ENCODE assay signal across 9 mouse cellular contexts in the genomic region with DNA sequence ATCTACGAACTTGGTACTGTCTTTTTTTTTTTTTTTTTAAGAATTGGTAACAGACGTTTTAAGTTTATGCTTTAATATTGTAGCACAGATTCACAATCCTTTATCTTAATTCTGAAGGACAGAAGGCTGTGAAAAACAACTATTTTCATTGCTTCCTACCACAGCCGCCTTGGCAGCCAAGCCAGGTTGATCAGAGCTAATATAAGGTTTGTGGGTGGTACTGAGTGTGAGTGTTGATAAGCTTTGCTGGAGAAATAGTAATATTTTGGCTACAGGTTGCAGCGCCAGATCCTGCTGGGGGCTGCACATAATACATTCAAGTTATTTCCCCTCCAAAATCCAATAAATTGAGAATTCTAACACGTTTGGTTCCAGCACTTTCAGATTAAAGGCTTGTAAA. TPM values are rescaled to one million over a fixed set of nuclear protein-coding genes. Genes with fewer than 3 reads are reported as not detected.
DNase-seq lines count a peak whose midpoint lies in the region; ATAC-seq and TF ChIP-seq lines count a peak whose summit lies in the region.
"Had no signal": no experiment of that assay in that cellular context is flagged by ENCODE, and none has a peak within 500 bp of the region (broad histone marks: within the 10 kb centered on the region; RNA-seq: fewer than 3 reads in every experiment).

No protein-coding gene starts in this region.

- intact Hi-C loops in gastrocnemius, adult 2 months (cut with DNase I) = no loop called here

- H3K27ac ChIP-seq in gastrocnemius, adult 2 months = no peak overlapping the region
- H3K27ac ChIP-seq in ES-Bruce4 (ENCODE audit: insufficient read depth, low read length) = no peak overlapping the region
- H3K27ac ChIP-seq in forebrain, embryonic 16.5 days (ENCODE audit: low read length) = no peak overlapping the region
- H3K27ac ChIP-seq in liver, embryonic 15.5 days (replicated peaks) = peak overlapping the region; percentile 59; the same call in 1 of the 2 replicates

- no peaks in the 10 kb centered on the region for H3K9me3 ChIP-seq in ES-Bruce4 (replicated peaks; ENCODE audit: control insufficient read depth, insufficient read depth, low read length, poor library complexity, severe bottlenecking)
- no peaks in the 10 kb centered on the region for H3K9me3 ChIP-seq in forebrain, embryonic 16.5 days (ENCODE audit: control insufficient read depth, low read length)
- no peaks in the 10 kb centered on the region for H3K9me3 ChIP-seq in liver, embryonic 15.5 days (replicated peaks)

- DNase-seq in gastrocnemius, adult 2 months = no peak
- DNase-seq in gastrocnemius, postnatal 4 days (ENCODE audit: low spot score in 2 of 2) = no peak
- DNase-seq in right cerebral cortex, postnatal 10 days (ENCODE audit: low spot score in 2 of 2) = no peak
- no peak for DNase-seq in adrenal gland, adult 18-20 months (ENCODE audit: low spot score in 2 of 2)
- DNase-seq in cerebellum, adult 11-12 months = no peak

- TF ChIP-seq EP300 in ES-Bruce4 (IDR thresholded peaks at IDR 0.05; ENCODE audit: insufficient read depth, low read depth, low read length) = no peak

- H3K4me3 ChIP-seq in gastrocnemius, adult 2 months = peak overlapping the region; percentile 94
- H3K4me3 ChIP-seq in ES-Bruce4 (ENCODE audit: low read depth, low read length) = peak overlapping the region; percentile 44
- peak overlapping the region; percentile 35 for H3K4me3 ChIP-seq in forebrain, embryonic 16.5 days (replicated peaks; ENCODE audit: low read length)
- H3K4me3 ChIP-seq in liver, embryonic 15.5 days (replicated peaks) = peak overlapping the region; percentile 79

- ATAC-seq in forebrain, embryonic 16.5 days = no peak
- ATAC-seq in liver, embryonic 15.5 days (ENCODE audit: insufficient read depth) = no peak

- H3K4me2 ChIP-seq in forebrain, embryonic 16.5 days (ENCODE audit: low read length) = peak overlapping the region; percentile 63
- peak overlapping the region; percentile 95 for H3K4me2 ChIP-seq in liver, embryonic 15.5 days

- no peaks in the 10 kb centered on the region for H3K27me3 ChIP-seq in ES-Bruce4 (ENCODE audit: control insufficient read depth, insufficient read depth, low read length, poor library complexity, severe bottlenecking)
- H3K27me3 ChIP-seq in forebrain, embryonic 16.5 days (replicated peaks; ENCODE audit: control insufficient read depth, insufficient read depth, low read length) = no peaks in the 10 kb centered on the region
- H3K27me3 ChIP-seq in liver, embryonic 15.5 days = peaks cover 3% of the 10 kb centered on the region; the same call in 1 of the 2 replicates

- peaks cover 22% of the 10 kb centered on the region for H3K36me3 ChIP-seq in ES-Bruce4 (ENCODE audit: control insufficient read depth, insufficient read depth, low read length, poor library complexity, severe bottlenecking)
- peaks cover 16% of the 10 kb centered on the region for H3K36me3 ChIP-seq in forebrain, embryonic 16.5 days (ENCODE audit: control insufficient read depth, insufficient read depth)
- H3K36me3 ChIP-seq in liver, embryonic 15.5 days (replicated peaks) = peaks cover 27% of the 10 kb centered on the region

- TF ChIP-seq CTCF in gastrocnemius, adult 2 months (IDR thresholded peaks at IDR 0.05) = no peak
- no peak for TF ChIP-seq CTCF in ES-Bruce4 (IDR thresholded peaks at IDR 0.05; ENCODE audit: low read depth, low read length)

- peaks cover 1% of the 10 kb centered on the region for H3K4me1 ChIP-seq in ES-Bruce4 (ENCODE audit: control insufficient read depth, insufficient read depth, low read length)
- H3K4me1 ChIP-seq in forebrain, embryonic 16.5 days (replicated peaks; ENCODE audit: control insufficient read depth, insufficient read depth, low read length) = peaks cover 18% of the 10 kb centered on the region
- H3K4me1 ChIP-seq in liver, embryonic 15.5 days (replicated peaks) = peaks cover 33% of the 10 kb centered on the region

- WGBS in forebrain, embryonic 16.5 days = 59% methylated on average over 5 of the region's 5 CpGs
- 23% methylated on average over 5 of the region's 5 CpGs for WGBS in liver, embryonic 15.5 days (ENCODE audit: insufficient replicate concordance)

- peak overlapping the region; percentile 89; the same call in 1 of the 2 replicates for H3K9ac ChIP-seq in ES-Bruce4 (ENCODE audit: low read depth, poor library complexity, severe bottlenecking)
- H3K9ac ChIP-seq in forebrain, embryonic 16.5 days (replicated peaks; ENCODE audit: low read depth, low read length) = no peak overlapping the region
- H3K9ac ChIP-seq in liver, embryonic 15.5 days = peak overlapping the region; percentile 48

- TF ChIP-seq POLR2A in ES-Bruce4 (IDR thresholded peaks at IDR 0.05; ENCODE audit: insufficient read depth, low read length) = no peak

RNA-seq across cellular contexts. Expression of gene Slf2, which starts 1.1 kb away (rescaled TPM):
- total RNA-seq in gastrocnemius, adult 2 months (2021) = 10 to 100 TPM; 11.9 to 14.5 TPM
- total RNA-seq in gastrocnemius, postnatal 4 days (2021) = 10 to 100 TPM; 46.8 to 52.4 TPM
- 53.1 and 57.2 TPM in 2 replicates for polyA plus RNA-seq in ES-Bruce4 (2011; ENCODE audit: insufficient read depth, insufficient read length, low read depth, missing spikeins)
- polyA plus RNA-seq in forebrain, embryonic 16.5 days (2015; fragmentation: Nextera tagmentation; extraction: Ambion mirVana) = 32.2 and 38.8 TPM in 2 replicates
- polyA plus RNA-seq in liver, embryonic 15.5 days (2015; fragmentation: Nextera tagmentation; extraction: Ambion mirVana) = 10.9 and 11.2 TPM in 2 replicates
- 10 to 100 TPM; 20.9 to 21.8 TPM for total RNA-seq in adrenal gland, adult 18-20 months (2021)

RNA-seq across cellular contexts. Expression of gene Sema4g, which starts 56.9 kb away (rescaled TPM):
- under 1 TPM; 0.10 to 0.11 TPM for total RNA-seq in gastrocnemius, adult 2 months (2021)
- total RNA-seq in gastrocnemius, postnatal 4 days (2021) = 1 to 10 TPM; 2.5 to 3.4 TPM
- 15.7 and 24.6 TPM in 2 replicates for polyA plus RNA-seq in ES-Bruce4 (2011; ENCODE audit: insufficient read depth, insufficient read length, low read depth, missing spikeins)
- 12.3 and 15.8 TPM in 2 replicates for polyA plus RNA-seq in forebrain, embryonic 16.5 days (2015; fragmentation: Nextera tagmentation; extraction: Ambion mirVana)
- polyA plus RNA-seq in liver, embryonic 15.5 days (2015; fragmentation: Nextera tagmentation; extraction: Ambion mirVana) = 4.4 and 5.6 TPM in 2 replicates
- 1 to 10 TPM; 4.1 to 5.5 TPM for total RNA-seq in adrenal gland, adult 18-20 months (2021)
- total RNA-seq: neutrophil, adult 5-6 weeks had no signal

Comparison
In these comparisons a context has a peak if more than half of its experiments do, and no peak if none do; other contexts are left out.
1. H3K4me3 ChIP-seq: peak in every context shown above with its lines; median percentile 94 in gastrocnemius, adult 2 months; 79 in liver, embryonic 15.5 days; 44 in ES-Bruce4; 35 in forebrain, embryonic 16.5 days.